Mouse (Mus musculus) intestine, embryonic 16.5 days (tissue): Measurements from ENCODE around the gene Alk. TPM values are rescaled to one million over a fixed set of nuclear protein-coding genes. Genes with fewer than 3 reads are reported as not detected.

Experiments used
- ATAC-seq: fragments of 200-750 bp; cut with Nextera tagmentation; 2 replicates; pipeline ENCODE4 v1.8.0; 2017; ENCODE audit warnings: moderate TSS enrichment, moderate library complexity
- H3K27ac ChIP-seq: fragments of 300-500 bp; sonication (generic); 2 replicates; pipeline ENCODE4 v1.5.1; 2014; ENCODE audit warnings: mild to moderate bottlenecking, low read length
- H3K27me3 ChIP-seq: fragments of 300-500 bp; sonication (generic); replicated peaks from 2 replicates; pipeline ENCODE4 v1.6.1; 2014; ENCODE audit warnings: low read length, control low read depth, mixed read lengths; ENCODE audit not compliant: control insufficient read depth, insufficient read depth
- H3K36me3 ChIP-seq: fragments of 300-500 bp; sonication (generic); 2 replicates; pipeline ENCODE4 v1.6.1; 2014; ENCODE audit warnings: low read length, control low read depth; ENCODE audit not compliant: control insufficient read depth, insufficient read depth
- H3K4me1 ChIP-seq: fragments of 300-500 bp; sonication (generic); 2 replicates; pipeline ENCODE4 v1.6.1; 2014; ENCODE audit warnings: low read length, control low read depth, mixed read lengths; ENCODE audit not compliant: control insufficient read depth, insufficient read depth
- H3K4me2 ChIP-seq: fragments of 300-500 bp; sonication (generic); 2 replicates; pipeline ENCODE4 v1.6.1; 2014; ENCODE audit warnings: low read depth, low read length, control low read depth
- H3K4me3 ChIP-seq: fragments of 300-500 bp; sonication (generic); 2 replicates; pipeline ENCODE4 v1.5.1; 2014; ENCODE audit warnings: mild to moderate bottlenecking, low read length
- H3K9ac ChIP-seq: fragments of 300-500 bp; sonication (generic); 2 replicates; pipeline ENCODE4 v1.6.1; 2014; ENCODE audit warnings: low read depth, low read length
- H3K9me3 ChIP-seq: fragments of 300-500 bp; sonication (generic); 2 replicates; pipeline ENCODE4 v1.6.1; 2016; ENCODE audit warnings: low read length, control low read depth; ENCODE audit not compliant: control insufficient read depth
- WGBS: fragments of 180-500 bp; shearing (Covaris S2); extraction: QIAGEN DNeasy Blood & Tissue Kit; methylation state at CpG from one replicate; pipeline ENCODE4 v1.1.7; 2014; 5-methylcytosine and 5-hydroxymethylcytosine counted together
- polyA plus RNA-seq: library from polyadenylated mRNA; unstranded; fragments of >200 nt; fragmentation: Nextera tagmentation; extraction: Ambion mirVana; gene quantifications from 2 replicates; pipeline ENCODE4 v1.2.1, GENCODE M21; 2015

Gene Alk
- polyA plus RNA-seq, 1 experiment from 2014 or later = 0.75 TPM

GRCm38 (mm10) chr17:71991260-71991659 lies 613.2 kb downstream of the Alk start:
- no peak for ATAC-seq
- no peaks in the 10 kb centered on the region; the same call in 1 of the 2 replicates for H3K27me3 ChIP-seq
- H3K4me3 ChIP-seq = no peak overlapping the region

GRCm38 (mm10) chr17:71990176-71990720 lies 614.2 kb downstream of the Alk start:
- Histone ChIP-seq H3K27ac (no peak overlapping the region), H3K27me3 (no peaks in the 10 kb centered on the region; the same call in 1 of the 2 replicates), H3K36me3 (no peaks in the 10 kb centered on the region), H3K4me3 (no peak overlapping the region), H3K4me1 (peaks cover 10% of the 10 kb centered on the region; the same call in 1 of the 2 replicates), H3K4me2 (no peak overlapping the region), H3K9ac (no peak overlapping the region), H3K9me3 (no peaks in the 10 kb centered on the region)
- WGBS = 76% methylated on average over 4 of the region's 4 CpGs
- no peak for ATAC-seq

More at GRCm38 (mm10) chr17:71991260-71991659, 613.2 kb downstream of the Alk start:
- Histone ChIP-seq H3K9ac (no peak overlapping the region), H3K4me2 (no peak overlapping the region), H3K4me1 (peaks cover 10% of the 10 kb centered on the region; the same call in 1 of the 2 replicates), H3K27ac (no peak overlapping the region), H3K9me3 (no peaks in the 10 kb centered on the region), H3K36me3 (no peaks in the 10 kb centered on the region)
- 53% methylated on average over 3 of the region's 3 CpGs for WGBS

GRCm38 (mm10) chr17:71988736-71989569 lies 615.5 kb downstream of the Alk start:
- no peaks in the 10 kb centered on the region for H3K36me3 ChIP-seq
- H3K9me3 ChIP-seq = no peaks in the 10 kb centered on the region

GRCm38 (mm10) chr17:71986998-71987397 lies 617.4 kb downstream of the Alk start:
- no peak overlapping the region for H3K27ac ChIP-seq
- H3K9ac ChIP-seq = no peak overlapping the region
- H3K27me3 ChIP-seq = no peaks in the 10 kb centered on the region
- H3K9me3 ChIP-seq = no peaks in the 10 kb centered on the region
- H3K36me3 ChIP-seq = no peaks in the 10 kb centered on the region
- ATAC-seq = no peak
- H3K4me2 ChIP-seq = no peak overlapping the region
- WGBS = 52% methylated on average over 6 of the region's 8 CpGs
- H3K4me3 ChIP-seq = no peak overlapping the region
- peaks cover 10% of the 10 kb centered on the region; the same call in 1 of the 2 replicates for H3K4me1 ChIP-seq

More at GRCm38 (mm10) chr17:71988736-71989569, 615.5 kb downstream of the Alk start:
- WGBS = 83% methylated on average over 9 of the region's 9 CpGs
- ATAC-seq = no peak
- peaks cover 10% of the 10 kb centered on the region; the same call in 1 of the 2 replicates for H3K4me1 ChIP-seq
- H3K27me3 ChIP-seq = no peaks in the 10 kb centered on the region; the same call in 1 of the 2 replicates
- no peak overlapping the region for H3K4me3 ChIP-seq
- no peak overlapping the region for H3K9ac ChIP-seq
- H3K27ac ChIP-seq = no peak overlapping the region
- no peak overlapping the region for H3K4me2 ChIP-seq

- Histone ChIP-seq H3K36me3 (no peaks in the 10 kb centered on the region), H3K4me2 (no peak overlapping the region), H3K9ac (no peak overlapping the region), H3K27me3 (no peaks in the 10 kb centered on the region), H3K4me3 (no peak overlapping the region), H3K4me1 (peaks cover 10% of the 10 kb centered on the region; the same call in 1 of the 2 replicates), H3K9me3 (no peaks in the 10 kb centered on the region), H3K27ac (no peak overlapping the region)
- WGBS = 25% methylated on average over 9 of the region's 9 CpGs
- peak; percentile 66 for ATAC-seq
Observed at GRCm38 (mm10) chr17:71986456-71986855, 618.0 kb downstream of the Alk start.

- no peaks in the 10 kb centered on the region for H3K36me3 ChIP-seq
- H3K27me3 ChIP-seq = no peaks in the 10 kb centered on the region
- H3K9ac ChIP-seq = no peak overlapping the region
- H3K9me3 ChIP-seq = no peaks in the 10 kb centered on the region
- H3K27ac ChIP-seq = no peak overlapping the region
- 0 out of 2 replicates have a peak, but pooled peaks cover 2% of the 10 kb centered on the region for H3K4me1 ChIP-seq
- no peak for ATAC-seq
- no peak overlapping the region for H3K4me3 ChIP-seq
- H3K4me2 ChIP-seq = no peak overlapping the region
- WGBS = 68% methylated on average over 4 of the region's 4 CpGs
Observed at GRCm38 (mm10) chr17:71981177-71981576, 623.2 kb downstream of the Alk start.

DNA sequence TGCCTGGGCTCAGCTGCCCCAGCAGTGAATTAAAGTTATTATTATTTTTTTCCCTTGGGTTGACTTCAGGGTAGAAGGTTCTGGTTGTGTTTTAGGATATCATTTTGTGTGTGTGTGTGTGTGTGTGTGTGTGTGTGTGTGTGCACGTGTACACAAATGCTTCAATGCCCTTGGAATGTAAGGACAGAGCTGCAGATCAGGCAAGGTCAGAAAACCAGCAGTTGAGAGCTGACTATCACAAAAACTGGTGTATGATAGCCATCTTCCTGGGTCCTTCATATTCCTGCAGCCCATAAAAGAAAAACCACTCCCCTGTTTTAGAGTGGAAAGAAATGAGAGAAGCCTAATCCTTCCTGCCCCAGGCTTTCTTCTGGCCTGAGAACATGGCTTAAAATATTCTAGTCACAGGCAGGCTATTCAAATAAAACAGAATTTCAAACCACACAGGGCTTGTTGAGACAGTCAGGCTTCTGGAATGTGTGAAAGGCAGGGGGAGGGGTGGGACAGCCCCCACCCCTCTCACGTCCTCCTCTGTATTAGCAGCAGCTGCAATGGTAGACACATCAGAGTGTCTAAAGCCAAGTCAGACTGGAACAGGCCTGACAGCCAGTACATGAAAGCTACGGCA lies 623.8 kb downstream of the Alk start:
- WGBS = 29% methylated on average over 3 of the region's 3 CpGs
- no peaks in the 10 kb centered on the region for H3K9me3 ChIP-seq
- H3K9ac ChIP-seq = no peak overlapping the region
- H3K4me3 ChIP-seq = no peak overlapping the region
- H3K4me1 ChIP-seq = 0 out of 2 replicates have a peak, but pooled peaks cover 2% of the 10 kb centered on the region
- H3K4me2 ChIP-seq = no peak overlapping the region
- H3K36me3 ChIP-seq = no peaks in the 10 kb centered on the region
- no peaks in the 10 kb centered on the region for H3K27me3 ChIP-seq
- no peak for ATAC-seq
- no peak overlapping the region for H3K27ac ChIP-seq

DNA sequence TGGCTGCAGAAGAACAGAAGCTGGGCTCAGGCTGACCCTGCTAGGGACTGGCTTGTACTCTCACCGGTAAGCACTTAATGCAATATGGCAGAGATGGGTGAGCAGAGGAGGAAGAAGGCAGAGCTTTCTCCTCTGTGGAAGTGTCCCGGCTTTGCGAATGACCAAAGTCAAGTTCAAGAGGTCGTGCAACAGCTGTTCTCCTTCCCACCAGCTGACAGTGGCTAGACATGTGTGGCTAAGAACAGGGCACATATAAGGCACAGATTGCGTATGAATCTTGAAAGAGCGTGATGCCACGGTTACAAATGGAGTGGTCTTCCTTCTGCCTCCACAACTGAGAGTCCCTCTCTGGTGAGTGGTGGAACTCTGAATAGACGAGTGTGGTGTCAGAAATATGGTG lies 625.3 kb downstream of the Alk start:
- Histone ChIP-seq H3K27me3 (no peaks in the 10 kb centered on the region), H3K4me2 (no peak overlapping the region), H3K27ac (no peak overlapping the region), H3K36me3 (no peaks in the 10 kb centered on the region), H3K4me3 (no peak overlapping the region), H3K9ac (no peak overlapping the region), H3K4me1 (0 out of 2 replicates have a peak, but pooled peaks cover 2% of the 10 kb centered on the region), H3K9me3 (no peaks in the 10 kb centered on the region)
- 78% methylated on average over 8 of the region's 8 CpGs for WGBS
- ATAC-seq = no peak

DNA sequence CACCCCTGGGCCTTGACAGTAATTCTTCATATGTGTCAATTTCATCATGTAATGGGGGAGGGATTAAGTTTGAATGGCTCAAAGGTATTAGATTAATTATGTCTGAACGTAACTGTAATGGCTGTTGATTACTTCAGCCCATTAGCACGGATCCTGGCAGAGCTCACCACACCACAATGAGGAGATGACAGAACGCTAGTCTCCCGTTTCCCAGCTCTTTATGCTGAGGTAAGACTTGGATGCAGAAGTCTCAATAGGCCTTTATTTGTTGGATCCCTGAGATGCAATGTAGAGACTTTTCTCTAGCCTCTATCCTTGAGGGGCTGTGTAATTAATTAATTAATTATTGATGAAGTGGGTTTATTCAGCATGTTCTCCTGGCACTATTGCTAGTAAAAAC lies 627.8 kb downstream of the Alk start:
- no peak for ATAC-seq

More for the DNA sequence above, 627.8 kb downstream of the Alk start:
- Histone ChIP-seq H3K9me3 (no peaks in the 10 kb centered on the region), H3K4me3 (no peak overlapping the region), H3K27me3 (no peaks in the 10 kb centered on the region), H3K9ac (no peak overlapping the region), H3K4me2 (no peak overlapping the region), H3K4me1 (0 out of 2 replicates have a peak, but pooled peaks cover 2% of the 10 kb centered on the region), H3K27ac (no peak overlapping the region), H3K36me3 (no peaks in the 10 kb centered on the region)
- WGBS = 85% methylated on average over 4 of the region's 4 CpGs
